ENCODE assay signal across 8 mouse cellular contexts in genomic region chr8:106927247-106927646, GRCm38 (mm10). TPM values are rescaled to one million over a fixed set of nuclear protein-coding genes. Genes with fewer than 3 reads are reported as not detected.
DNase-seq lines count a peak whose midpoint lies in the region; ATAC-seq lines count a peak whose summit lies in the region.

No protein-coding gene starts in this region.

- no peak overlapping the region for H3K4me2 ChIP-seq in hindbrain, embryonic 11.5 days (replicated peaks; ENCODE audit: low read depth, low read length)
- H3K4me2 ChIP-seq in hindbrain, embryonic 13.5 days: no peak overlapping the region

- no peaks in the 10 kb centered on the region for H3K36me3 ChIP-seq in hindbrain, embryonic 11.5 days (ENCODE audit: control insufficient read depth, insufficient read depth, low read length)
- peaks cover 13% of the 10 kb centered on the region for H3K36me3 ChIP-seq in hindbrain, embryonic 13.5 days

- no peaks in the 10 kb centered on the region for H3K4me1 ChIP-seq in hindbrain, embryonic 11.5 days (replicated peaks; ENCODE audit: control insufficient read depth, insufficient read depth, low read length)
- peaks cover 7% of the 10 kb centered on the region for H3K4me1 ChIP-seq in hindbrain, embryonic 13.5 days (replicated peaks)

- WGBS in hindbrain, embryonic 11.5 days: 52% methylated on average over 4 of the region's 4 CpGs
- 52% methylated on average over 4 of the region's 4 CpGs for WGBS in hindbrain, embryonic 13.5 days

- no peak overlapping the region for H3K4me3 ChIP-seq in hindbrain, embryonic 11.5 days (ENCODE audit: low read depth, low read length)
- H3K4me3 ChIP-seq in hindbrain, embryonic 13.5 days: no peak overlapping the region

- H3K27ac ChIP-seq in hindbrain, embryonic 11.5 days (ENCODE audit: low read depth, low read length): no peak overlapping the region
- H3K27ac ChIP-seq in hindbrain, embryonic 13.5 days: no peak overlapping the region

- no peaks in the 10 kb centered on the region for H3K27me3 ChIP-seq in hindbrain, embryonic 11.5 days (ENCODE audit: control insufficient read depth, insufficient read depth, low read length)
- peaks cover 13% of the 10 kb centered on the region for H3K27me3 ChIP-seq in hindbrain, embryonic 13.5 days

- H3K9ac ChIP-seq in hindbrain, embryonic 11.5 days (ENCODE audit: low read depth, low read length): no peak overlapping the region
- no peak overlapping the region for H3K9ac ChIP-seq in hindbrain, embryonic 13.5 days

- no peak for ATAC-seq in hindbrain, embryonic 11.5 days (ENCODE audit: low FRiP score)
- ATAC-seq in hindbrain, embryonic 13.5 days (ENCODE audit: low FRiP score): no peak
- ATAC-seq in granulocyte monocyte progenitor cell, adult 5-6 weeks (replicated peaks; ENCODE audit: poor library complexity, severe bottlenecking): peak; percentile 77
- peak; percentile 88 for ATAC-seq in megakaryocyte-erythroid progenitor cell, adult 5-6 weeks (replicated peaks; ENCODE audit: low FRiP score, low TSS enrichment, poor library complexity, severe bottlenecking)

- no peaks in the 10 kb centered on the region for H3K9me3 ChIP-seq in hindbrain, embryonic 11.5 days (ENCODE audit: control insufficient read depth, low read length)
- H3K9me3 ChIP-seq in hindbrain, embryonic 13.5 days: no peaks in the 10 kb centered on the region

- peak; percentile 20 for DNase-seq in hindbrain, embryonic 11.5 days (ENCODE audit: low spot score)
- DNase-seq in ES-CJ7 (ENCODE audit: low read depth, low spot score): peak; percentile 93
- no peak for DNase-seq in Muller cell, postnatal 12 days (ENCODE audit: inconsistent ontology term)
- DNase-seq in ovary, postnatal 10 days (ENCODE audit: low spot score): no peak
- no peak for DNase-seq in urinary bladder, adult 18-20 months (ENCODE audit: low spot score in 2 of 2)

RNA-seq across cellular contexts. Expression of gene Sntb2, which starts 8.3 kb away (rescaled TPM):
- polyA plus RNA-seq in hindbrain, embryonic 11.5 days (2014; fragmentation: Nextera tagmentation; extraction: Ambion mirVana): 7.5 and 9.9 TPM in 2 replicates
- polyA plus RNA-seq in hindbrain, embryonic 13.5 days (2015; fragmentation: Nextera tagmentation; extraction: Ambion mirVana): 5.9 and 7.9 TPM in 2 replicates
- 5.4 and 7.1 TPM in 2 replicates for total RNA-seq in granulocyte monocyte progenitor cell, adult 5-6 weeks (2014; fragmentation: Nextera tagmentation)
- 5.9 and 6.2 TPM in 2 replicates for total RNA-seq in granulocyte monocyte progenitor cell, adult 5-6 weeks (2017)
- total RNA-seq in megakaryocyte-erythroid progenitor cell, adult 5-6 weeks (2014; fragmentation: Nextera tagmentation): 0.26 and 0.49 TPM in 2 replicates
- total RNA-seq in megakaryocyte-erythroid progenitor cell, adult 5-6 weeks (2017): 0.34 and 0.52 TPM in 2 replicates

RNA-seq across cellular contexts. Expression of gene Utp4, which starts 33.8 kb away (rescaled TPM):
- 65.7 and 73.0 TPM in 2 replicates for polyA plus RNA-seq in hindbrain, embryonic 11.5 days (2014; fragmentation: Nextera tagmentation; extraction: Ambion mirVana)
- 45.5 and 47.3 TPM in 2 replicates for polyA plus RNA-seq in hindbrain, embryonic 13.5 days (2015; fragmentation: Nextera tagmentation; extraction: Ambion mirVana)
- 55.7 and 56.0 TPM in 2 replicates for total RNA-seq in granulocyte monocyte progenitor cell, adult 5-6 weeks (2014; fragmentation: Nextera tagmentation)
- 50.3 and 57.8 TPM in 2 replicates for total RNA-seq in granulocyte monocyte progenitor cell, adult 5-6 weeks (2017)
- 75.1 and 84.5 TPM in 2 replicates for total RNA-seq in megakaryocyte-erythroid progenitor cell, adult 5-6 weeks (2014; fragmentation: Nextera tagmentation)
- total RNA-seq in megakaryocyte-erythroid progenitor cell, adult 5-6 weeks (2017): 73.7 and 79.4 TPM in 2 replicates

RNA-seq across cellular contexts. Expression of gene Has3, which starts 57.2 kb away (rescaled TPM):
- polyA plus RNA-seq in hindbrain, embryonic 11.5 days (2014; fragmentation: Nextera tagmentation; extraction: Ambion mirVana): 0.29 and 0.39 TPM in 2 replicates
- polyA plus RNA-seq in hindbrain, embryonic 13.5 days (2015; fragmentation: Nextera tagmentation; extraction: Ambion mirVana): 0.53 and 0.88 TPM in 2 replicates
- not detected in 2 replicates for total RNA-seq in granulocyte monocyte progenitor cell, adult 5-6 weeks (2014; fragmentation: Nextera tagmentation)
- 0.17 and 0.77 TPM in 2 replicates for total RNA-seq in granulocyte monocyte progenitor cell, adult 5-6 weeks (2017)
- 0.17 TPM in 1 of 2 replicates, not detected in the other for total RNA-seq in megakaryocyte-erythroid progenitor cell, adult 5-6 weeks (2014; fragmentation: Nextera tagmentation)
- 0.66 TPM in 1 of 2 replicates, not detected in the other for total RNA-seq in megakaryocyte-erythroid progenitor cell, adult 5-6 weeks (2017)

Comparison
In these comparisons a context has a peak if more than half of its experiments do, and no peak if none do; other contexts are left out.
1. ATAC-seq: peak in granulocyte monocyte progenitor cell, adult 5-6 weeks (single experiment) and megakaryocyte-erythroid progenitor cell, adult 5-6 weeks (single experiment); none in hindbrain, embryonic 11.5 days (single experiment) and hindbrain, embryonic 13.5 days (single experiment).
2. DNase-seq: peak in hindbrain, embryonic 11.5 days (single experiment) and ES-CJ7 (single experiment); none in Muller cell, postnatal 12 days (single experiment), ovary, postnatal 10 days (single experiment) and urinary bladder, adult 18-20 months (0 of 2).
3. RNA of gene Sntb2, which starts 8.3 kb away (total RNA-seq): 5.4 to 7.1 TPM in granulocyte monocyte progenitor cell, adult 5-6 weeks; 0.26 to 0.52 TPM in megakaryocyte-erythroid progenitor cell, adult 5-6 weeks; every median in the first group is over 4 times any median in the second.